ENCODE assay signal across 19 mouse cellular contexts in genomic region chr16:10984534-10984933, GRCm38 (mm10).
DNase-seq lines count a peak whose midpoint lies in the region; ATAC-seq and TF ChIP-seq lines count a peak whose summit lies in the region.
"Had no signal": no experiment of that assay in that cellular context is flagged by ENCODE, and none has a peak within 500 bp of the region (broad histone marks: within the 10 kb centered on the region; RNA-seq: fewer than 3 reads in every experiment).

No protein-coding gene starts in this region.

- ATAC-seq in heart, embryonic 15.5 days (replicated peaks; ENCODE audit: insufficient number of reproducible peaks, insufficient read depth, low FRiP score, low read depth), result no peak
- ATAC-seq in limb, embryonic 12.5 days (ENCODE audit: insufficient number of reproducible peaks, insufficient read depth, low FRiP score, low TSS enrichment, low read depth), result no peak
- ATAC-seq in stomach, embryonic 15.5 days (ENCODE audit: insufficient read depth, low FRiP score, low read depth), result no peak
- no peak for ATAC-seq in stomach, postnatal 0 days (ENCODE audit: low FRiP score, low TSS enrichment)
- ATAC-seq: midbrain, embryonic 15.5 days had no signal

- H3K36me3 ChIP-seq in heart, embryonic 15.5 days, result 0 out of 2 replicates have a peak, but pooled peaks cover under 1% of the 10 kb centered on the region
- H3K36me3 ChIP-seq in heart, embryonic 10.5 days, result peaks cover 5% of the 10 kb centered on the region
- peaks cover 8% of the 10 kb centered on the region for H3K36me3 ChIP-seq in limb, embryonic 12.5 days
- peaks cover 9% of the 10 kb centered on the region for H3K36me3 ChIP-seq in limb, embryonic 10.5 days
- H3K36me3 ChIP-seq in stomach, embryonic 15.5 days, result no peaks in the 10 kb centered on the region
- no peaks in the 10 kb centered on the region for H3K36me3 ChIP-seq in stomach, postnatal 0 days (ENCODE audit: control insufficient read depth, insufficient read depth, low read length)
- H3K36me3 ChIP-seq: midbrain, embryonic 15.5 days; neural tube, embryonic 15.5 days had no signal

- 57% methylated on average over 5 of the region's 5 CpGs for whole genome bisulfite sequencing in heart, embryonic 15.5 days
- 60% methylated on average over 5 of the region's 5 CpGs for WGBS in heart, embryonic 10.5 days
- 75% methylated on average over 5 of the region's 5 CpGs for WGBS in limb, embryonic 12.5 days
- 85% methylated on average over 5 of the region's 5 CpGs for WGBS in limb, embryonic 10.5 days
- 45% methylated on average over 5 of the region's 5 CpGs for WGBS in stomach, embryonic 15.5 days
- 38% methylated on average over 5 of the region's 5 CpGs for WGBS in stomach, postnatal 0 days

- no peak for TF ChIP-seq EP300 in stomach, postnatal 0 days (optimal IDR thresholded peaks at IDR 0.05)

- H3K4me2 ChIP-seq in heart, embryonic 15.5 days, result 0 out of 2 replicates have a peak overlapping the region, but pooled peaks have one; percentile 2
- no peak overlapping the region for H3K4me2 ChIP-seq in limb, embryonic 12.5 days
- no peak overlapping the region for H3K4me2 ChIP-seq in stomach, embryonic 15.5 days
- no peak overlapping the region for H3K4me2 ChIP-seq in stomach, postnatal 0 days (replicated peaks; ENCODE audit: low read depth)
- H3K4me2 ChIP-seq: hindbrain, embryonic 14.5 days; midbrain, embryonic 15.5 days; neural tube, embryonic 15.5 days had no signal

- no peak overlapping the region for H3K4me3 ChIP-seq in heart, embryonic 15.5 days
- H3K4me3 ChIP-seq in heart, embryonic 10.5 days, result no peak overlapping the region
- H3K4me3 ChIP-seq in limb, embryonic 12.5 days (replicated peaks), result no peak overlapping the region
- no peak overlapping the region for H3K4me3 ChIP-seq in limb, embryonic 10.5 days
- H3K4me3 ChIP-seq in stomach, embryonic 15.5 days (replicated peaks), result no peak overlapping the region
- no peak overlapping the region for H3K4me3 ChIP-seq in stomach, postnatal 0 days (ENCODE audit: low read depth, low read length)
- H3K4me3 ChIP-seq: midbrain, embryonic 15.5 days; neural tube, embryonic 15.5 days had no signal

- no peaks in the 10 kb centered on the region for H3K27me3 ChIP-seq in heart, embryonic 15.5 days
- no peaks in the 10 kb centered on the region for H3K27me3 ChIP-seq in heart, embryonic 10.5 days (ENCODE audit: insufficient read depth, poor library complexity, severe bottlenecking)
- no peaks in the 10 kb centered on the region for H3K27me3 ChIP-seq in limb, embryonic 12.5 days
- no peaks in the 10 kb centered on the region for H3K27me3 ChIP-seq in limb, embryonic 10.5 days (ENCODE audit: low read depth, poor library complexity, severe bottlenecking)
- H3K27me3 ChIP-seq in stomach, embryonic 15.5 days (replicated peaks), result no peaks in the 10 kb centered on the region
- no peaks in the 10 kb centered on the region for H3K27me3 ChIP-seq in stomach, postnatal 0 days (ENCODE audit: control insufficient read depth, insufficient read depth, low read length)
- H3K27me3 ChIP-seq: midbrain, embryonic 15.5 days; neural tube, embryonic 15.5 days had no signal

- TF ChIP-seq CTCF in stomach, postnatal 0 days (IDR thresholded peaks at IDR 0.05; ENCODE audit: low read depth), result no peak

- H3K4me1 ChIP-seq in heart, embryonic 15.5 days (replicated peaks), result peaks cover 26% of the 10 kb centered on the region
- peaks cover 28% of the 10 kb centered on the region for H3K4me1 ChIP-seq in heart, embryonic 10.5 days
- peaks cover 9% of the 10 kb centered on the region for H3K4me1 ChIP-seq in limb, embryonic 12.5 days (replicated peaks)
- H3K4me1 ChIP-seq in limb, embryonic 10.5 days, result peaks cover 12% of the 10 kb centered on the region
- peaks cover 19% of the 10 kb centered on the region for H3K4me1 ChIP-seq in stomach, embryonic 15.5 days
- no peaks in the 10 kb centered on the region for H3K4me1 ChIP-seq in stomach, postnatal 0 days (replicated peaks; ENCODE audit: control insufficient read depth, insufficient read depth)
- H3K4me1 ChIP-seq: midbrain, embryonic 15.5 days had no signal

- 0 out of 2 replicates have a peak overlapping the region, but pooled peaks have one; percentile 2 for H3K27ac ChIP-seq in heart, embryonic 15.5 days
- H3K27ac ChIP-seq in heart, embryonic 10.5 days, result no peak overlapping the region
- H3K27ac ChIP-seq in limb, embryonic 12.5 days, result 0 out of 2 replicates have a peak overlapping the region, but pooled peaks have one; percentile 13
- no peak overlapping the region for H3K27ac ChIP-seq in limb, embryonic 10.5 days
- peak overlapping the region; percentile 32; the same call in 1 of the 2 replicates for H3K27ac ChIP-seq in stomach, embryonic 15.5 days
- no peak overlapping the region for H3K27ac ChIP-seq in stomach, postnatal 0 days (replicated peaks)
- H3K27ac ChIP-seq: hindbrain, embryonic 14.5 days; midbrain, embryonic 15.5 days; neural tube, embryonic 15.5 days had no signal

- no peak overlapping the region for H3K9ac ChIP-seq in heart, embryonic 15.5 days
- no peak overlapping the region for H3K9ac ChIP-seq in limb, embryonic 12.5 days (replicated peaks)
- H3K9ac ChIP-seq in stomach, embryonic 15.5 days, result no peak overlapping the region
- H3K9ac ChIP-seq in stomach, postnatal 0 days (ENCODE audit: low read length), result no peak overlapping the region
- H3K9ac ChIP-seq: hindbrain, embryonic 14.5 days; midbrain, embryonic 15.5 days; neural tube, embryonic 15.5 days had no signal

- no peak for DNase-seq in heart, embryonic 10.5 days (ENCODE audit: low spot score)
- DNase-seq in limb, embryonic 10.5 days (ENCODE audit: low spot score), result no peak
- no peak for DNase-seq in stomach, postnatal 0 days (ENCODE audit: low spot score)
- peak; percentile 30 for DNase-seq in yolk sac, embryonic 10.5 days (ENCODE audit: low spot score)
- no peak for DNase-seq in cerebellum, adult 11-12 months
- DNase-seq: adrenal gland, postnatal 25 days; B cell, adult 2 months; cerebellum, adult 18-20 months; cerebellum, postnatal 25 days; embryo, embryonic 11 days; heart, postnatal 36 days; lung, postnatal 10 days; right cerebral cortex, postnatal 14 days had no signal

- H3K9me3 ChIP-seq in heart, embryonic 15.5 days (replicated peaks), result no peaks in the 10 kb centered on the region
- no peaks in the 10 kb centered on the region for H3K9me3 ChIP-seq in heart, embryonic 10.5 days
- no peaks in the 10 kb centered on the region; the same call in 1 of the 2 replicates for H3K9me3 ChIP-seq in limb, embryonic 12.5 days
- no peaks in the 10 kb centered on the region for H3K9me3 ChIP-seq in limb, embryonic 10.5 days (replicated peaks)
- no peaks in the 10 kb centered on the region for H3K9me3 ChIP-seq in stomach, embryonic 15.5 days
- no peaks in the 10 kb centered on the region for H3K9me3 ChIP-seq in stomach, postnatal 0 days (ENCODE audit: control insufficient read depth, low read length)
- H3K9me3 ChIP-seq: midbrain, embryonic 15.5 days; neural tube, embryonic 15.5 days had no signal

Comparison
In these comparisons a context has a peak if more than half of its experiments do, and no peak if none do; other contexts are left out.
1. H3K27ac ChIP-seq: peak in heart, embryonic 15.5 days (single experiment), limb, embryonic 12.5 days (single experiment) and stomach, embryonic 15.5 days (single experiment); none in heart, embryonic 10.5 days (single experiment), limb, embryonic 10.5 days (single experiment) and stomach, postnatal 0 days (single experiment).